Mouse (Mus musculus): Measurements from ENCODE around the gene Sh3pxd2a.

DNA sequence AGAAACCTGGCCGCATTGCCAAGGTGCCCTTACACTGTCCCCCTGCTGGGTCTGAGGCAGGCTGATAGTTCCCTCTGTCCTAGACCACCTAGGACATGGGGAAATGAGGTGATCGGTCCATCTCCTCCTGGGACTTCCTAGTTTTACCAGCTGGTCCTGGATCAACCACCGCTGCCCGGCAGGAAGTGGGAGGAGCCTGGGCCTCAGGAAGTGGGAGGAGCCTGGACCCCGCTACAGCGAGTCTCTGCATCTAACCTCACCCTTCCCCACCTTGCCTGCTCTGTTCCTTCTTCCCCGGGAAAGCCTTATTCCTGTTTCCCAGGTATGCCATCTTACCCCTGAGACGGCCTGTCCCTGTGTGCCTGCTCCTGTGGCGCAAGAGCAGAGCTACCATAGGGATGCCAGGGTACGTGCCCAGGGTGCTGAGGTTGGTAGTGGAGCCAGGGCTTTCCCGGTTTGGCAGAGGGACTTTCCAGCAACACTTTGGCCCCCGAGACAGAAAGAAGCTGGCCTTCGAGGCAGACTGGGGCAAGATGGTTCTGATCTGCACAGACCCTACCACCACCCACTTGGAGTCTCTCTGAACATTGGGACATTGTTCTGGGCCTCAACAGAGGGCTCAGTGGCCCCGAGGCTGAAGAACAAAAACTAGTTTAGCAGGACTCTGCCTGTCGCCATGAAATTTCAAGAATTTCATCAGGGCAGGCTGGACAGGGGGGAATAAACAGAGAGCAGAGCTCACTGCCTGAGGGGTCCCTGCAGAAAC lies 104.9 kb downstream of the Sh3pxd2a start:
- TF ChIP-seq CTCF (IDR thresholded peaks at IDR 0.05; ENCODE audit: low read depth) = no peak
- no peak for TF ChIP-seq EP300 (IDR thresholded peaks at IDR 0.05; ENCODE audit: low read depth)

Measured in liver, postnatal 0 days (tissue).